Mouse (Mus musculus): Measurements from ENCODE around the gene Serpini2. TPM values are rescaled to one million over a fixed set of nuclear protein-coding genes. Genes with fewer than 3 reads are reported as not detected.
A peak's percentile ranks its signal among the peaks of the same experiment; 100 is the strongest.

Serpini2 gene
- polyA plus RNA-seq, 1 experiment from 2014 or later, result not detected

- no peaks in the 10 kb centered on the region for H3K9me3 ChIP-seq
- no peak overlapping the region for H3K27ac ChIP-seq
Observed at GRCm38 (mm10) chr3:75259356-75259755, 10.5 kb downstream of the Serpini2 start.

GRCm38 (mm10) chr3:75219694-75220093 lies 50.2 kb downstream of the Serpini2 start:
- Histone ChIP-seq H3K27ac (no peak overlapping the region), H3K9me3 (no peaks in the 10 kb centered on the region), H3K4me1 (replicated peaks) (no peaks in the 10 kb centered on the region), H3K4me3 (no peak overlapping the region), H3K27me3 (no peaks in the 10 kb centered on the region), H3K36me3 (no peaks in the 10 kb centered on the region), H3K9ac (no peak overlapping the region), H3K4me2 (no peak overlapping the region)
- 82% methylated on average over 3 of the region's 3 CpGs for WGBS
- no peak for ATAC-seq (ENCODE audit: low FRiP score)

More at GRCm38 (mm10) chr3:75259356-75259755, 10.5 kb downstream of the Serpini2 start:
- Histone ChIP-seq H3K27me3 (no peaks in the 10 kb centered on the region), H3K4me3 (no peak overlapping the region), H3K4me2 (no peak overlapping the region), H3K4me1 (replicated peaks) (no peaks in the 10 kb centered on the region), H3K36me3 (no peaks in the 10 kb centered on the region), H3K9ac (no peak overlapping the region)
- no peak for ATAC-seq (ENCODE audit: low FRiP score)

- 0% methylated on average over 1 of the region's 1 CpGs for WGBS
- Histone ChIP-seq H3K4me3 (no peak overlapping the region), H3K4me1 (replicated peaks) (no peaks in the 10 kb centered on the region), H3K9ac (no peak overlapping the region), H3K27ac (no peak overlapping the region), H3K9me3 (no peaks in the 10 kb centered on the region), H3K36me3 (no peaks in the 10 kb centered on the region), H3K27me3 (no peaks in the 10 kb centered on the region), H3K4me2 (no peak overlapping the region)
- peak; percentile 59; the same call in 1 of the 2 replicates for ATAC-seq (ENCODE audit: low FRiP score)
Observed at GRCm38 (mm10) chr3:75219211-75219610, 50.7 kb downstream of the Serpini2 start.

- peak; percentile 72 for ATAC-seq (ENCODE audit: low FRiP score)
- Histone ChIP-seq H3K9ac (no peak overlapping the region), H3K4me1 (replicated peaks) (no peaks in the 10 kb centered on the region), H3K4me3 (no peak overlapping the region), H3K9me3 (no peaks in the 10 kb centered on the region), H3K27me3 (no peaks in the 10 kb centered on the region), H3K4me2 (no peak overlapping the region), H3K27ac (no peak overlapping the region), H3K36me3 (no peaks in the 10 kb centered on the region)
- WGBS, result 42% methylated on average over 12 of the region's 12 CpGs
Observed at GRCm38 (mm10) chr3:75202808-75203503, 66.9 kb downstream of the Serpini2 start.

Other genes starting within 250 kb of the Serpini2 start
- 0.62 and 0.95 TPM in 2 replicates for gene Zbbx, start 105.0 kb downstream of the Serpini2 start, polyA plus RNA-seq (2015; fragmentation: Nextera tagmentation; extraction: Ambion mirVana)
- 0.12 TPM in 1 of 2 replicates, not detected in the other for gene Wdr49, start 212.1 kb upstream of the Serpini2 start, polyA plus RNA-seq (2015; fragmentation: Nextera tagmentation; extraction: Ambion mirVana)